Mouse (Mus musculus): ENCODE results near the gene Tenm4. TPM values are rescaled to one million over a fixed set of nuclear protein-coding genes. Genes with fewer than 3 reads are reported as not detected.

Tenm4 gene
- polyA plus RNA-seq, 1 experiment from 2014 or later = 24.0 TPM

DNA sequence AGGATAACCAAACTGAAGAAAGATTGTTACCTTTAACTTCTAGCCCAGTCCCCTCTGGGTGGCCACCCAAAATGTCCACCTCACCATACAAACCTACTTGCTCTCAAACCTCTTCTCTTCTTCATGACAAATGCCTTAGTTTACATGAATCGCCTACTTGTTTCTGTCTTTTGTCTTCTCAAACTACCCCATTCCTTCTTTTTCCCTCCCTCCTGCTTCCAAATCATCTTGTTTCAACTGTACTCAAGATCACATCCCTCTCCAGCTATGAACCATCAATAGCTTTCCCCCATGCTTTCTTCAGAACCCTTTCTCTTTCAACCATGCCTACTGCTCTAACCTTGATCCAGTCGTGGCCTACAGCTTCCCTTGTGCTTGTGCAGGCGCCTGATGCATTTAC, 36.0 kb downstream of the Tenm4 start:
- Histone ChIP-seq H3K4me1 (peaks cover 10% of the 10 kb centered on the region), H3K27me3 (replicated peaks) (0 out of 2 replicates have a peak, but pooled peaks cover 7% of the 10 kb centered on the region), H3K4me3 (replicated peaks) (no peak overlapping the region), H3K9ac (no peak overlapping the region), H3K4me2 (no peak overlapping the region), H3K9me3 (no peaks in the 10 kb centered on the region), H3K27ac (no peak overlapping the region), H3K36me3 (no peaks in the 10 kb centered on the region)
- ATAC-seq (ENCODE audit: insufficient read depth, low FRiP score, low read depth) = no peak
- 76% methylated on average over 3 of the region's 3 CpGs for WGBS

DNA sequence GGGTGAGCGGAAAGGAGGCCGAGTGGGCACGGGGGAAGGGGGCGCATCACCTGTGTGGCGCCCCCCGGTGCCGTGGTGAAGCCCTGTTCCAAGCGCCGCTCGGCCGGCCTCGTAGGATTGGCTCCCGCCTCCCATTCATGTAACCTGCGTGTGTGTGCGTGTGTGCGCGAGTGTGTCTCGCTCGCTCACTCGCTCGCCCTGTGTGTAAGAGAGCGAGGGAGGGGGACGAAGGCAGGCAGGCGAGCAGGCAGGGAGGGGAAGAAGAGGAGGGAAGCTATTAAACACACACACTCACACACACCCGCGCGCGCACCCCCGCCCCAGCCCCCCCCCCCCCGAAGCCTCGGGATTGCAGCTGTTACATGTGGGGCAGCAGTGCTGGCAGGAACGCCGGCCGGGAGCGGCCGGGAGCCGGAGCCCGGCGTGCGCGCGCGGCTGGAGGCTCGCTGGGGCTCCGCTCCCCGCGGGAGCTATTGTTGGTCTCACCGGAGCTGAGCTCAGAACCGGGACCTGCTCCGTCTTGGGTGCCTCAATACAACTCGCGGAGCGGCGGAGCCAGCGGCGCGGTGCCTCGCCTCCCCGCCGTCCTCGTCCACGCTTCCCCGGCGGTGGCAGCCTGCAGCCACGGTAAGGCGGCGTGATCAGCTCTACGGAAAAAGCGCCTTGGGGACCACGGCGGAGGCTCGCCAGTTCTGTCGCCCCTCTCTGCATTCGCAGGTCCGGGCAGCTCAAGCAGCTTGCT, 38.9 kb downstream of the Tenm4 start:
- Histone ChIP-seq H3K4me2 (peak overlapping the region; percentile 98), H3K4me1 (peaks cover 14% of the 10 kb centered on the region), H3K4me3 (replicated peaks) (peak overlapping the region; percentile 70), H3K27ac (peak overlapping the region; percentile 78), H3K36me3 (no peaks in the 10 kb centered on the region), H3K9me3 (no peaks in the 10 kb centered on the region), H3K9ac (peak overlapping the region; percentile 69), H3K27me3 (replicated peaks) (0 out of 2 replicates have a peak, but pooled peaks cover 7% of the 10 kb centered on the region)
- under 1% methylated on average over 65 of the region's 75 CpGs for WGBS
- peak; percentile 41 for ATAC-seq (ENCODE audit: insufficient read depth, low FRiP score, low read depth)

DNA sequence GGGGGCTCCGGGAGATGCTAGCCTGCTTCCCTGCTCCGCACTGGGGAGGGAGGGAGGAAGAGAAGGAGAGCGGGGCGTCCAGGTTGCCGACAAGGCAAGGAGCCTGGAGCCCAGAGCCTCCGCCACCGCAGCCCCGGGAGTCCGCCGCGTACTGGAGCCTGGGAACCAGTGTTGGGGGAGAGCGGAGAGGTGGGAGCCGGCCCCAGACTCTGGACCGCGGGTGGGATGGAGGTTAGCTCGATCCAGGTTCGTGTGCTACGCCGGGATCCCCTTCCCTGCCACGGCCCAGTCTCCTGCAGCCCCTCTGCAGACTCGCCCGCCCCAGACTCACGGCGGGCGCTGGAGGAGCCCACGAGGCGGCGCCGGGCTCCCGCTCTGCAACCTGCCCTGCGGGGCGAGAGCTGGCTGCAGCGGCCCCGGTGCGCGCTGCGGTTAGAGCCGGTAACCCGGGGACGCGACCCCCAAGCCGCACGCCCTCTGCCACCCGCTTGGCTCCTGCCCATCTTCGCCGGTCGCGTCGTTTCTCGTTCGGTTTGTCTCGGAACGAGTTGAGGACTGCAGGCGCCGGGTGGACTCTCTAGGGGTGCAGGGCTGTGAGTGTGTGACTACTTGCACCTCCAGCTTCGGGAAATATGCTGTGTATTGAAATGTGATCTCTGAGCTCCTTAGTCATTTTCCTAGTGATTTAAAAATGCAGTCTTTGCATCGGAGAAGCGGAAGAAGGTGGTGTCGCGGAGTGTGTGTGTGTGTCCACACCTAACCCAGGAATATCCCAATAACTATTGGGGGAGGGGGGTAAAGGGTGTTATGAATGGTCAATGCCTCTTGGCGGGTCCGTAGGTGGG, 39.7 kb downstream of the Tenm4 start:
- Histone ChIP-seq H3K9me3 (no peaks in the 10 kb centered on the region), H3K4me1 (peaks cover 14% of the 10 kb centered on the region), H3K4me3 (replicated peaks) (peak overlapping the region; percentile 70), H3K27me3 (replicated peaks) (0 out of 2 replicates have a peak, but pooled peaks cover 7% of the 10 kb centered on the region), H3K4me2 (peak overlapping the region; percentile 98), H3K9ac (peak overlapping the region; percentile 69), H3K36me3 (no peaks in the 10 kb centered on the region), H3K27ac (peak overlapping the region; percentile 78)
- ATAC-seq (ENCODE audit: insufficient read depth, low FRiP score, low read depth) = peak; percentile 67
- WGBS = under 1% methylated on average over 58 of the region's 62 CpGs

DNA sequence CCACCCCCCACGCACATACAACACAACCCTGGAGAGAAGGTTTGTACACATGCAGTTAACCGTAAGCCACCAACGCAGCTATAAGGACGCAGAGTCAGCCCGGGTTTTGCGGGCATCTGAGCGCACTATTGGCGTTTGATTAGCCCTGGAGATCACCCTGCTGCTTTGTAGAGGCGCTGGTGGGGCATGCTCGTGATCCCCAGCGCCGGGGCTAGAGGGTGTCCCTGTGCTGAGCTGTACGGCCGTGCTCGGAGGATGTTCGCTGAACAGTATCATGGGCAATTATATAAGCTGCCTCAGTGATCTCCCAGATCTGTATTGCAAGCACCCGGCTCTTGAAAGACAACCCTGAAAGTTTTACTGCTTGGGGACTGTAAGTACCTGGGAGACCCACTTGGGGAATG, 40.6 kb downstream of the Tenm4 start:
- Histone ChIP-seq H3K4me3 (replicated peaks) (peak overlapping the region; percentile 70), H3K9ac (peak overlapping the region; percentile 34; the same call in 1 of the 2 replicates), H3K4me1 (peaks cover 17% of the 10 kb centered on the region), H3K27ac (no peak overlapping the region), H3K36me3 (no peaks in the 10 kb centered on the region), H3K27me3 (replicated peaks) (0 out of 2 replicates have a peak, but pooled peaks cover 7% of the 10 kb centered on the region), H3K9me3 (no peaks in the 10 kb centered on the region), H3K4me2 (peak overlapping the region; percentile 98)
- no peak for ATAC-seq (ENCODE audit: insufficient read depth, low FRiP score, low read depth)
- WGBS = under 1% methylated on average over 17 of the region's 17 CpGs

DNA sequence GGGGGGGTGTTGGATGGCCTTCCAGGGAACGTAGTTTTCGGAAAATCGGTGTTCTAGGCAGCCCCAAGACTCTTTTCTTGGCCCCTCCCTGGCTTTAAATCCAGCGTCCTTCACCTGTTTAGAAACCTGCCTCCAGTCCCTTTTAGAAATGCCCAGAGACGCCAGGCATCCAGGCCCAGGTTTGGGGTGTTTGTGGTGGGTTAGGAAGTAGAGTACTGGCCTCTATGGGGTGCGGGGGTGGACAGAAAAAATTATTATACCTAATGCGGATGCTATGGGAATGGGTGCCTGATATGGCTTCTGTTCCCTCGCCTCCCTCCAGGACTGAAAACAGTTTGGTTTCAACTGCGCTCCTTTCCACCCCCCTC, 41.2 kb downstream of the Tenm4 start:
- peak overlapping the region; percentile 70 for H3K4me3 ChIP-seq (replicated peaks)
- no peak for ATAC-seq (ENCODE audit: insufficient read depth, low FRiP score, low read depth)
- no peaks in the 10 kb centered on the region for H3K9me3 ChIP-seq
- peak overlapping the region; percentile 98 for H3K4me2 ChIP-seq
- 6% methylated on average over 9 of the region's 9 CpGs for WGBS
- H3K27me3 ChIP-seq (replicated peaks) = 0 out of 2 replicates have a peak, but pooled peaks cover 7% of the 10 kb centered on the region
- H3K36me3 ChIP-seq = no peaks in the 10 kb centered on the region
- H3K4me1 ChIP-seq = peaks cover 17% of the 10 kb centered on the region
- no peak overlapping the region for H3K27ac ChIP-seq
- no peak overlapping the region for H3K9ac ChIP-seq

DNA sequence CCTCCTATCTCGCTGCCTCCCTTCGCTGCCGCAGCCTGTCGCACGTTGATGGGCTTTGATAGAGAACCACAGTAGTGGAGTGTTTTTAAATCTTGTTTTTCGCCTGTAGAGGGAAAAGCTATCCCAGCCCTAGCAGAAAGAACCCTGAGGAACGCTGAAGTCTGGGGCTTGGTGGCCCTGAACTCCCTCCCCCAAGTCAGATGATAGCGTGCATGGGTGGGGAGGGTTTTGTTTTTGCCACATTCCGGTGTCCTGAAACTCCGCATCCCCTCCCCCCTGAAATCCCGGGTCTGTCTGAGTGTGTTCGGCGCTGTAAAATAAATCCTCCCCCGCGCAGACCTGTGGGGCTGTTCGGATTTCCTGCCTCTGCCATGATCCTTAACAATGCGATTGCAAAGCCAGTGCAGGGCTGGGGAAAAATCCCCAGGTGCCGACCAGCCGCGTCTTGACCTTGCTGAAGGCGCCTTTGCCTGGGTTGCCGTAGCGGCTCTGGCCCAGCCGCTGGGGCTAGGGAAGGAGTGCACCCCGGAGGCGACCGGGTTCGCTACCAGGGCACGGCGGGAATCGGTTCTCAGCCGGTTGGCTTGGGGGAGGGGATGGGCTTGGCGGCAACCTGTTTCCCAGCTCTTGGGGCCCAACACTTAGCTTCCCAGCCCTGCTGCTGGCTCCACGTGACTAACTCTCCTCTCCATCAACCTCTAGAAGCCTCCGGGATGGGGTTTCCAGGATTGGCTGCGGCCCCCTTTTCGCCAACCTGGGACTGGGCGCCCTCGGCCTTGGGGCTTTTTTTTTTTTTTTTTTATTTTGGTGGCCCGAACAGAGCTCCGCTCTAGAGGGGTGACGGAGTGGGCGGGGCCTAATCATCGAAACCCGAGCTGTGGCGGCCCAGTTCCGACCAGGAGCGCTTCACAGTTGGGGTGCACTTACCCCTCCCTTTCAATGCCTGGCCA, 41.8 kb downstream of the Tenm4 start:
- H3K4me3 ChIP-seq (replicated peaks) = peak overlapping the region; percentile 70
- H3K9ac ChIP-seq = peak overlapping the region; percentile 48
- 0 out of 2 replicates have a peak, but pooled peaks cover 6% of the 10 kb centered on the region for H3K27me3 ChIP-seq (replicated peaks)
- peak overlapping the region; percentile 71 for H3K27ac ChIP-seq
- peaks cover 17% of the 10 kb centered on the region for H3K4me1 ChIP-seq
- no peaks in the 10 kb centered on the region for H3K9me3 ChIP-seq
- ATAC-seq (ENCODE audit: insufficient read depth, low FRiP score, low read depth) = peak; percentile 33; the same call in 1 of the 2 replicates
- H3K36me3 ChIP-seq = no peaks in the 10 kb centered on the region
- WGBS = under 1% methylated on average over 48 of the region's 48 CpGs
- H3K4me2 ChIP-seq = peak overlapping the region; percentile 98

DNA sequence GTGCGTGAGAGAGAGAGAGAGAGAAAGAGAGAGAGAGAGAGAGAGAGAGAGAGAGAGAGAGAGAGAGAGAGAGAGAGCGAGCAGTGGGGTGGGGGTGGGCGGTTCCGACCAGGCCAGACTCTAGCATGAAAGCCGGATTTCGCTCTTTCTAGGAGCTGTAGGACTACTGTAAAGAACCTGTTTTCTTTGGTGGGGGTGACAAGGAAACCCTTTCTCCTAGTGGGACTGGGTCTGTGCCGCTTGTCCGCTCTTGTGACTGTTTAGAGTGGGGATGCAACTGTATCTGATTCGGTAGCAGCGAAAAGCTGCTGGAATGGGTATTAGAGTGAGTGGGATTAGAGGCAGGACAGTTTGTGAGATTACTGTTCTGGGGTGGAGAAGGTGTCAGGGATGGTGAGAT, 42.7 kb downstream of the Tenm4 start:
- H3K9me3 ChIP-seq = no peaks in the 10 kb centered on the region
- H3K4me1 ChIP-seq = peaks cover 17% of the 10 kb centered on the region
- peak overlapping the region; percentile 98 for H3K4me2 ChIP-seq
- 34% methylated on average over 9 of the region's 10 CpGs for WGBS
- no peak for ATAC-seq (ENCODE audit: insufficient read depth, low FRiP score, low read depth)
- peak overlapping the region; percentile 70 for H3K4me3 ChIP-seq (replicated peaks)
- H3K27ac ChIP-seq = no peak overlapping the region
- H3K9ac ChIP-seq = no peak overlapping the region
- no peaks in the 10 kb centered on the region for H3K36me3 ChIP-seq
- 0 out of 2 replicates have a peak, but pooled peaks cover 3% of the 10 kb centered on the region for H3K27me3 ChIP-seq (replicated peaks)

DNA sequence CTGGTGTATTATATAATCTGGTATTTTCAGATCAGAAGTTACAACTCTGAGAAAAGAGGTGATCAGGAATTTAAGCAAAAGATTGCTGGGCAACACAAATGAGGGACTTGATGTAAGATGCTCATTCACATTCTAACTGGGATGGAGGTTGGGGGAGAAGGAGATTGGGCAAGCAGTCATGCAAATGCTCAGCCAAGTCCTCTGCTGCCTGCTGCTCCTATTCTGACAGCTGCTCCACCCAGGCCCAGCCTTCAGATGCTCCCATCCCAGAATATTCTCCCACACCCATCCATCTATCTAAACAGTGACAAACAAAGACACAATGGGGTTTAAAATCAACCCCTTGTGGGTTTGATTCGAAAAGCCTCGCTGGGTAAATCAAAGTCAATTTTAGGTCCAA, 43.8 kb downstream of the Tenm4 start:
- no peaks in the 10 kb centered on the region for H3K9me3 ChIP-seq
- H3K27me3 ChIP-seq (replicated peaks) = no peaks in the 10 kb centered on the region
- 64% methylated on average over 2 of the region's 2 CpGs for WGBS
- no peaks in the 10 kb centered on the region for H3K36me3 ChIP-seq
- no peak overlapping the region for H3K9ac ChIP-seq
- no peak overlapping the region for H3K4me3 ChIP-seq (replicated peaks)
- ATAC-seq (ENCODE audit: insufficient read depth, low FRiP score, low read depth) = no peak
- H3K27ac ChIP-seq = no peak overlapping the region
- H3K4me2 ChIP-seq = no peak overlapping the region
- peaks cover 17% of the 10 kb centered on the region for H3K4me1 ChIP-seq

DNA sequence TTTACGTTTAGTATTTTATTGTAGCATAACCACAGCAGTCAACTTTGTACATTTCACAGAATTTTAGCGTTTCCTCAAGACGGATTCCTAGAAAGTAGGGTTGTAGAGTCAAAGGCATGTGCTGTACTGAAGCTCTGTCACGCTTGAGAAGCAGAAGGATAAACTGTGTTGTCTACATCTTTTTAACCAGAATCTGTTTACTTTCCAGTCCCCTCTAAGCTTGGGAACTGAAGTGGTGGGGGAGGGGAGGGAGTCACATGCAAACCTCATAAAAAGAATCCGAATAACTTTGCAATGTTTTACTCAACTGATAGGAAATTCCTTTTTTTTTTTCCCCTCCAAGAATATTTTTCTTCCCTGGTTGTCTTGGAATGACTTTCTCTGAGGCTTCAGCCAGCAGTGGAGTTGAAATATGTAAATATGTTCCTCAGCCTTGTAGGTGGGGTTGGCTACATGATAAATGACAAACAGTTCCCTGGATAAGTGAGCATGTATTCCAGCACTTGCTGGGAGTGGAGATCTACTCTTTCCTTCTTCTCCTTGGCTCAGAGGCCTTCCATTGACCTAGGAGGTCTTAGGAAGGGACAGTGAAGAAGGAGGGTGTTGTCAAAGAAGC, 45.0 kb downstream of the Tenm4 start:
- Histone ChIP-seq H3K4me1 (peaks cover 15% of the 10 kb centered on the region), H3K9me3 (no peaks in the 10 kb centered on the region), H3K27ac (no peak overlapping the region), H3K36me3 (no peaks in the 10 kb centered on the region), H3K4me3 (replicated peaks) (no peak overlapping the region), H3K9ac (no peak overlapping the region), H3K4me2 (no peak overlapping the region), H3K27me3 (replicated peaks) (no peaks in the 10 kb centered on the region)
- WGBS = 42% methylated on average over 5 of the region's 5 CpGs
- no peak for ATAC-seq (ENCODE audit: insufficient read depth, low FRiP score, low read depth)

DNA sequence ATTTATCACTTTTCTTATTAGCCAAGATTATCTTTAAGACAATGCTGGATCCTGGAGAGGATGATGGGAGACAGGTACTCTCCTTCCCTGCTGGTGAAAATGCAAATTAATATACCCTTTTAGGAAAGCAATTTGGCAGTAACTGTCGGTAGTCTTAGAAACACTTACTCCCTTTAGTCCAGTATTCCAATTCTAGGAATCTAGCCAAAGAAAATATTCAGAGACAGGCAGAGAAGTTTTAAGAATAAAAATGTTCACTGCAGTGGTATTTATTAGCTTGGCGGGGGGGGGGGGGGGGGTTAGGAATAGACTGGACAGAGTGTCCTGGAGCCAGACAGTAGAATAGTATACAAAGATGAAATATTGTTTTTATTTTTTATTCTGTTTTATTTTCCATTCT, 48.3 kb downstream of the Tenm4 start:
- Histone ChIP-seq H3K4me3 (replicated peaks) (no peak overlapping the region), H3K27me3 (replicated peaks) (no peaks in the 10 kb centered on the region), H3K9me3 (no peaks in the 10 kb centered on the region), H3K9ac (no peak overlapping the region), H3K4me1 (0 out of 2 replicates have a peak, but pooled peaks cover 2% of the 10 kb centered on the region), H3K36me3 (no peaks in the 10 kb centered on the region), H3K4me2 (no peak overlapping the region), H3K27ac (no peak overlapping the region)
- no peak for ATAC-seq (ENCODE audit: insufficient read depth, low FRiP score, low read depth)
- WGBS = 68% methylated on average over 2 of the region's 2 CpGs

DNA sequence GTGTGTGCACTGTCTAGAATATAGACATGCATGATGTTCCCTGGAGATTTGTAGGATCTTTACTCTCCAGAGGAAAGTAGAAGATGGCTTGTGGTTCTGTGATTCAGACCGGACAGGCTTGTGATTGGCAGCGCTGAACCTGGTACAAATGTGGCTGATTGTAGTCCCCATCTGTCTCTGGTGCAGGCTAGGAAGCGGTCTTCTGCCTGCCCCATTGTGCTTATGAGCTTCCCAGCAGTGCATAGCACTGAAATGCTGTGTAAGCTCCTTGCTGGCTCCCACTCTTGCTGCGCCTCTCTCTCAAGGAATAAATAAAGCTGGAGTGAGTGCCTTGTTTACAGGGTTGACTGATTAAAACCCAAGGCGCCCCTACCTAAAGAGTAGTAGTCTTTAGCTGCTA, 49.6 kb downstream of the Tenm4 start:
- no peak overlapping the region for H3K9ac ChIP-seq
- no peaks in the 10 kb centered on the region for H3K36me3 ChIP-seq
- no peaks in the 10 kb centered on the region for H3K9me3 ChIP-seq
- 73% methylated on average over 5 of the region's 5 CpGs for WGBS
- no peak overlapping the region for H3K4me3 ChIP-seq (replicated peaks)
- ATAC-seq (ENCODE audit: insufficient read depth, low FRiP score, low read depth) = no peak
- H3K4me2 ChIP-seq = no peak overlapping the region
- 0 out of 2 replicates have a peak, but pooled peaks cover 2% of the 10 kb centered on the region for H3K4me1 ChIP-seq
- no peaks in the 10 kb centered on the region for H3K27me3 ChIP-seq (replicated peaks)
- H3K27ac ChIP-seq = no peak overlapping the region

Data from stomach, embryonic 15.5 days (tissue).